Mouse (Mus musculus): Measurements from ENCODE around the gene Gal3st4. TPM values are rescaled to one million over a fixed set of nuclear protein-coding genes. Genes with fewer than 3 reads are reported as not detected.
"Not testable (repeated sequence)": the region's sequence is repeated elsewhere in the genome, so short reads cannot be mapped to it uniquely, and the experiment has no call there.

The Gal3st4 gene
- total and polyA plus RNA-seq, 2 experiments: not detected

DNA sequence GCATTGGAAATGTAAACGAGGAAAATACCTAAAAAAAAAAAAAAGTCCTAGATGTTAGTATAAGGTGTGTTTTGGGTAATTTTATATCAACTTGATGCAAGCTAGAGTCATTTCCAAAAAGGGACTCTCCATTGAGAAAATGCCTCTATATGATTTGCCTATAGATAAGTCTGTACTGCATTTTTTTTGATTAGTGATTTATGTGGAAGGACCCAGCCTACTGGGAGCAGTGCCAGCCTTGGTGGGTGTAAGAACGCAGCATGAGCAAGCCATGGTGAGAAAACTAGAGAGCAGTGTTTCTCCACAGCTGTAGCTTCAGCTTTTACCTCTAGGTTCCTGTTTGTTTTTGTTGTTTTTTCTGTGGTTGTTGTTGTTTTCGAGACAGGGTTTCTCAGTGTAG, 49.4 kb downstream of the Gal3st4 start:
- Histone ChIP-seq H3K36me3 (ENCODE audit: control insufficient read depth, insufficient read depth, low read length) (no peaks in the 10 kb centered on the region), H3K27ac (replicated peaks; ENCODE audit: insufficient read depth, low read depth, low read length) (no peak overlapping the region), H3K79me2 (ENCODE audit: control insufficient read depth, insufficient read depth, low read length) (no peaks in the 10 kb centered on the region), H3K27me3 (ENCODE audit: control insufficient read depth, insufficient read depth, low read length) (no peaks in the 10 kb centered on the region), H3K4me1 (ENCODE audit: control insufficient read depth, insufficient read depth, low read length) (no peaks in the 10 kb centered on the region), H3K4me3 (ENCODE audit: insufficient read depth, low read depth, low read length) (no peak overlapping the region), H3K9ac (ENCODE audit: low read depth, low read length) (no peak overlapping the region)
- TF ChIP-seq CTCF (IDR thresholded peaks at IDR 0.05; ENCODE audit: low read depth, low read length) (no peak), POLR2A (IDR thresholded peaks at IDR 0.05; ENCODE audit: extremely low read depth, insufficient read depth, low read length) (no peak)
- DNase-seq (ENCODE audit: extremely low read depth, low read depth, low spot score): no peak
- WGBS: 44% methylated on average over 3 of the region's 3 CpGs

DNA sequence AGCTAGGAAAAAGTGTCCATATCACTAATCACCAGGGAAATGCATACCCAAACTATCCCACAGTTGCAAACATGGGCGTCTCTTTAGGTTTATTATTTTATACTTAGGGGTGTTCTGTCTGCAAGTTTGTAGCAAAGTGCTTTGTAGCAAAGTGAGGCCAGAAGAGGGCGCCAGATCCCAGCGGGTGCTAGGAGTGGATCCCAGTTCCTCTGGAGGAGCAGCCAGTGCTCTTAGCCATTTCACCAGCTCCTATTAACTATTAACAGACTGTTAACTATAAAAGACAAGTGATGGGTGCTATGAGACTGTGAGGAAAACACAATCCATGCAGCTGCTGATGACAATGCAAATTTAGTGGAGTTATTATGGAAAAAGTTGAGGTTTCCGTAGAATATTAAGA, 50.5 kb downstream of the Gal3st4 start:
- Histone ChIP-seq H3K4me3 (ENCODE audit: insufficient read depth, low read depth, low read length) (no peak overlapping the region), H3K27ac (replicated peaks; ENCODE audit: insufficient read depth, low read depth, low read length) (no peak overlapping the region), H3K4me1 (ENCODE audit: control insufficient read depth, insufficient read depth, low read length) (no peaks in the 10 kb centered on the region), H3K27me3 (ENCODE audit: control insufficient read depth, insufficient read depth, low read length) (no peaks in the 10 kb centered on the region), H3K9ac (ENCODE audit: low read depth, low read length) (no peak overlapping the region), H3K79me2 (ENCODE audit: control insufficient read depth, insufficient read depth, low read length) (no peaks in the 10 kb centered on the region), H3K36me3 (ENCODE audit: control insufficient read depth, insufficient read depth, low read length) (no peaks in the 10 kb centered on the region)
- TF ChIP-seq CTCF (IDR thresholded peaks at IDR 0.05; ENCODE audit: low read depth, low read length) (peak; percentile 93), POLR2A (IDR thresholded peaks at IDR 0.05; ENCODE audit: extremely low read depth, insufficient read depth, low read length) (no peak)
- WGBS: 23% methylated on average over 4 of the region's 4 CpGs
- DNase-seq (ENCODE audit: extremely low read depth, low read depth, low spot score): peak; percentile 52

DNA sequence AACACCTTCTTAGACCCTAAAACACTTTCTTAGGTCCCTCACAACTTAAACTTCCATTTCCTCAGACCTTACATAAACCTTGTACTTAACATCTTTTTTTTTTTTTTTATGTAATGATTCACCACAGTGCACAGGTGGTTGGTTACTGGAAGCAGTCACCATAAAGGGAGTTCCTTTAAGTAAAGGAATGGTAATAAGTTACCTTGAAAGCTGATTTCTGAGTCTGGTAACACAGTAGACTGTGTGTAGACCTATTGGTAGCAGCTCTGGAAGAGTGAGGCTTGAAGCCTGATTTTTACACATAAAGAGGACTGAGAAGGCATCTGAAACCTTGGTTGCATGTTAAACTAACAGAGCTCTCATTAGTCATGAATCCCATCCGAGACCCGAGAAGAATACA, 52.8 kb downstream of the Gal3st4 start:
- H3K4me1 ChIP-seq (ENCODE audit: control insufficient read depth, insufficient read depth, low read length): no peaks in the 10 kb centered on the region
- 34% methylated on average over 2 of the region's 2 CpGs for whole genome bisulfite sequencing
- DNase-seq (ENCODE audit: extremely low read depth, low read depth, low spot score): no peak
- no peak overlapping the region for H3K4me3 ChIP-seq (ENCODE audit: insufficient read depth, low read depth, low read length)
- no peak for TF ChIP-seq CTCF (IDR thresholded peaks at IDR 0.05; ENCODE audit: low read depth, low read length)
- no peak for TF ChIP-seq POLR2A (IDR thresholded peaks at IDR 0.05; ENCODE audit: extremely low read depth, insufficient read depth, low read length)
- H3K27ac ChIP-seq (replicated peaks; ENCODE audit: insufficient read depth, low read depth, low read length): no peak overlapping the region
- H3K36me3 ChIP-seq (ENCODE audit: control insufficient read depth, insufficient read depth, low read length): no peaks in the 10 kb centered on the region
- H3K79me2 ChIP-seq (ENCODE audit: control insufficient read depth, insufficient read depth, low read length): no peaks in the 10 kb centered on the region
- no peaks in the 10 kb centered on the region for H3K27me3 ChIP-seq (ENCODE audit: control insufficient read depth, insufficient read depth, low read length)
- H3K9ac ChIP-seq (ENCODE audit: low read depth, low read length): no peak overlapping the region

DNA sequence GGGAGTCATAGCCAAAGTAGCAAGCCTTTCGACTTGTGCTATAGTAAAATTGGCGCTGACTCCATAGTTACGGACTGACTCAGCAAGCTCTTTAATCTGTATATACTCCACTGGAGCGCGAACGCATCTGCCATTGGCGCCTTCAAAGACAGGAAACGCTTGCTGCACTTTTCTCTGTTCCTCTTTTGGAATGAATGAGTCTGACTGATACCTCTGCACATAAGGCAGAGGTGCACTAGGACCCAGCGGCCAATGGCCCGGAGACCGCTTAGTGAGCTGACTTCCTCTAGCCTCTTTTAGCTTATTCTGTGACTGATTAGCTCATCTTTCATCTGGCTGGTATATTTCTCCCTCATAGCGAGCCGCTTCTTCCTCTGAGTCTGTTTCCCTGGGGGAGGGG, 56.0 kb downstream of the Gal3st4 start:
- not testable (repeated sequence) for H3K4me1 ChIP-seq (ENCODE audit: control insufficient read depth, insufficient read depth, low read length); H3K4me3 ChIP-seq (ENCODE audit: insufficient read depth, low read depth, low read length); H3K27ac ChIP-seq (replicated peaks; ENCODE audit: insufficient read depth, low read depth, low read length); H3K36me3 ChIP-seq (ENCODE audit: control insufficient read depth, insufficient read depth, low read length); DNase-seq (ENCODE audit: extremely low read depth, low read depth, low spot score); H3K27me3 ChIP-seq (ENCODE audit: control insufficient read depth, insufficient read depth, low read length); H3K9ac ChIP-seq (ENCODE audit: low read depth, low read length); H3K79me2 ChIP-seq (ENCODE audit: control insufficient read depth, insufficient read depth, low read length)
- 94% methylated on average over 13 of the region's 13 CpGs for WGBS

Other genes starting within 250 kb of the Gal3st4 start
- gene Smok3c, start 219.6 kb downstream of the Gal3st4 start, total RNA-seq (2014; rRNA removed): not detected in 2 replicates
- not detected in 2 replicates for gene Smok3c, start 219.6 kb downstream of the Gal3st4 start, polyA plus RNA-seq (2012; rRNA removed)
- gene Zkscan1, start 187.8 kb downstream of the Gal3st4 start, total RNA-seq (2014; rRNA removed): 22.2 and 24.3 TPM in 2 replicates
- 3.1 and 3.9 TPM in 2 replicates for gene Zkscan1, start 187.8 kb downstream of the Gal3st4 start, polyA plus RNA-seq (2012; rRNA removed)
- gene Zscan21, start 155.9 kb downstream of the Gal3st4 start, total RNA-seq (2014; rRNA removed): 8.9 and 10.2 TPM in 2 replicates
- gene Zscan21, start 155.9 kb downstream of the Gal3st4 start, polyA plus RNA-seq (2012; rRNA removed): 6.0 and 6.8 TPM in 2 replicates
- 3.5 and 3.8 TPM in 2 replicates for gene Zfp113, start 117.1 kb downstream of the Gal3st4 start, total RNA-seq (2014; rRNA removed)
- gene Zfp113, start 117.1 kb downstream of the Gal3st4 start, polyA plus RNA-seq (2012; rRNA removed): 3.6 and 4.2 TPM in 2 replicates
- gene Cops6, start 111.8 kb downstream of the Gal3st4 start, total RNA-seq (2014; rRNA removed): 61.9 and 74.4 TPM in 2 replicates
- gene Cops6, start 111.8 kb downstream of the Gal3st4 start, polyA plus RNA-seq (2012; rRNA removed): 109 and 118 TPM in 2 replicates
- gene Ap4m1, start 100.8 kb downstream of the Gal3st4 start, total RNA-seq (2014; rRNA removed): 9.6 and 12.3 TPM in 2 replicates
- 9.1 and 14.8 TPM in 2 replicates for gene Ap4m1, start 100.8 kb downstream of the Gal3st4 start, polyA plus RNA-seq (2012; rRNA removed)
- 11.0 and 14.8 TPM in 2 replicates for gene Mcm7, start 100.4 kb downstream of the Gal3st4 start, total RNA-seq (2014; rRNA removed)
- 9.7 and 12.4 TPM in 2 replicates for gene Mcm7, start 100.4 kb downstream of the Gal3st4 start, polyA plus RNA-seq (2012; rRNA removed)
- 14.2 and 14.9 TPM in 2 replicates for gene Taf6, start 85.4 kb downstream of the Gal3st4 start, total RNA-seq (2014; rRNA removed)
- 29.9 and 32.7 TPM in 2 replicates for gene Taf6, start 85.4 kb downstream of the Gal3st4 start, polyA plus RNA-seq (2012; rRNA removed)
- 4.9 and 5.0 TPM in 2 replicates for gene Cnpy4, start 85.4 kb downstream of the Gal3st4 start, total RNA-seq (2014; rRNA removed)
- gene Cnpy4, start 85.4 kb downstream of the Gal3st4 start, polyA plus RNA-seq (2012; rRNA removed): 1.3 and 1.7 TPM in 2 replicates
- gene Mblac1, start 78.5 kb downstream of the Gal3st4 start, total RNA-seq (2014; rRNA removed): 1.0 and 1.1 TPM in 2 replicates
- 2.1 and 2.7 TPM in 2 replicates for gene Mblac1, start 78.5 kb downstream of the Gal3st4 start, polyA plus RNA-seq (2012; rRNA removed)
- gene Nxpe5, start 46.9 kb downstream of the Gal3st4 start, total RNA-seq (2014; rRNA removed): not detected in 2 replicates
- 0.04 and 0.07 TPM in 2 replicates for gene Nxpe5, start 46.9 kb downstream of the Gal3st4 start, polyA plus RNA-seq (2012; rRNA removed)
- gene Lamtor4, start 17.4 kb downstream of the Gal3st4 start, total RNA-seq (2014; rRNA removed): 99.9 and 105 TPM in 2 replicates
- 177 and 206 TPM in 2 replicates for gene Lamtor4, start 17.4 kb downstream of the Gal3st4 start, polyA plus RNA-seq (2012; rRNA removed)
- gene BC037034, start 8.8 kb downstream of the Gal3st4 start, total RNA-seq (2014; rRNA removed): 3.1 and 3.2 TPM in 2 replicates
- 16.8 and 24.1 TPM in 2 replicates for gene BC037034, start 8.8 kb downstream of the Gal3st4 start, polyA plus RNA-seq (2012; rRNA removed)
- gene Gm43720, start 7.1 kb upstream of the Gal3st4 start, total RNA-seq (2014; rRNA removed): not detected in 2 replicates
- not detected in 2 replicates for gene Gm43720, start 7.1 kb upstream of the Gal3st4 start, polyA plus RNA-seq (2012; rRNA removed)
- gene Gpc2, start 7.2 kb upstream of the Gal3st4 start, total RNA-seq (2014; rRNA removed): 0.09 TPM in 1 of 2 replicates, not detected in the other
- gene Gpc2, start 7.2 kb upstream of the Gal3st4 start, polyA plus RNA-seq (2012; rRNA removed): 0.15 and 0.18 TPM in 2 replicates
- 0.07 and 0.09 TPM in 2 replicates for gene Stag3, start 7.4 kb upstream of the Gal3st4 start, total RNA-seq (2014; rRNA removed)
- gene Stag3, start 7.4 kb upstream of the Gal3st4 start, polyA plus RNA-seq (2012; rRNA removed): 0.09 TPM in 1 of 2 replicates, not detected in the other
- 0.92 and 0.94 TPM in 2 replicates for gene Pvrig, start 69.1 kb upstream of the Gal3st4 start, total RNA-seq (2014; rRNA removed)
- gene Pvrig, start 69.1 kb upstream of the Gal3st4 start, polyA plus RNA-seq (2012; rRNA removed): 0.25 and 0.50 TPM in 2 replicates
- 5.6 and 5.8 TPM in 2 replicates for gene Zfp157, start 168.6 kb upstream of the Gal3st4 start, total RNA-seq (2014; rRNA removed)
- gene Zfp157, start 168.6 kb upstream of the Gal3st4 start, polyA plus RNA-seq (2012; rRNA removed): 1.4 and 1.5 TPM in 2 replicates

Data from liver, adult 2 months (tissue).